Mouse (Mus musculus): Measurements from ENCODE around the gene Gga3. TPM values are rescaled to one million over a fixed set of nuclear protein-coding genes. Genes with fewer than 3 reads are reported as not detected.
"Not testable (repeated sequence)": the region's sequence is repeated elsewhere in the genome, so short reads cannot be mapped to it uniquely, and the experiment has no call there.

Gene Gga3
- polyA plus RNA-seq (2014; fragmentation: Nextera tagmentation; extraction: Ambion mirVana): 18.6 and 21.2 TPM in 2 replicates

- peak within 1 kb of the TSS; percentile 91 for H3K4me2 ChIP-seq (replicated peaks; ENCODE audit: low read depth, low read length)
- peak within 1 kb of the TSS; percentile 91 for H3K27ac ChIP-seq (ENCODE audit: low read length)
- peaks cover 12% of the 10 kb centered on the region for H3K4me1 ChIP-seq (ENCODE audit: control insufficient read depth, insufficient read depth, low read length)
- ATAC-seq (ENCODE audit: insufficient number of reproducible peaks, insufficient read depth, low FRiP score, low read depth): peak; percentile 94
- no peaks in the 10 kb centered on the region for H3K9me3 ChIP-seq (ENCODE audit: control insufficient read depth, low read depth, low read length)
- no peaks in the 10 kb centered on the region for H3K27me3 ChIP-seq (ENCODE audit: control insufficient read depth, insufficient read depth, low read length)
- WGBS: under 1% methylated on average over 86 of the region's 93 CpGs
- H3K4me3 ChIP-seq (ENCODE audit: low read depth, low read length): peak within 1 kb of the TSS; percentile 99
- H3K36me3 ChIP-seq (ENCODE audit: control insufficient read depth, insufficient read depth, low read length): peaks cover 33% of the 10 kb centered on the region
- peak within 1 kb of the TSS; percentile 94 for H3K9ac ChIP-seq (replicated peaks; ENCODE audit: low read depth, low read length)
These were observed at the start of gene Gga3, which contains the start of gene Mrps7 for GRCm38 (mm10) chr11:115603476-115604303. Gene Gga3, minus strand, starts transcription at chr11:115604051. Gene Mrps7, plus strand, starts transcription at chr11:115603925.

- H3K36me3 ChIP-seq (ENCODE audit: control insufficient read depth, insufficient read depth, low read length): peaks cover 8% of the 10 kb centered on the region
- no peaks in the 10 kb centered on the region for H3K9me3 ChIP-seq (ENCODE audit: control insufficient read depth, low read depth, low read length)
These were observed 49.3 kb upstream of the Gga3 start for GRCm38 (mm10) chr11:115653194-115653593.

GRCm38 (mm10) chr11:115651680-115652079, 47.8 kb upstream of the Gga3 start:
- no peaks in the 10 kb centered on the region for H3K4me1 ChIP-seq (ENCODE audit: control insufficient read depth, insufficient read depth, low read length)
- peaks cover 8% of the 10 kb centered on the region for H3K36me3 ChIP-seq (ENCODE audit: control insufficient read depth, insufficient read depth, low read length)
- H3K9ac ChIP-seq (replicated peaks; ENCODE audit: low read depth, low read length): no peak overlapping the region
- H3K4me2 ChIP-seq (replicated peaks; ENCODE audit: low read depth, low read length): no peak overlapping the region
- H3K4me3 ChIP-seq (ENCODE audit: low read depth, low read length): no peak overlapping the region
- no peak for ATAC-seq (ENCODE audit: insufficient number of reproducible peaks, insufficient read depth, low FRiP score, low read depth)
- H3K9me3 ChIP-seq (ENCODE audit: control insufficient read depth, low read depth, low read length): no peaks in the 10 kb centered on the region
- H3K27ac ChIP-seq (ENCODE audit: low read length): no peak overlapping the region
- no peaks in the 10 kb centered on the region for H3K27me3 ChIP-seq (ENCODE audit: control insufficient read depth, insufficient read depth, low read length)
- 94% methylated on average over 3 of the region's 3 CpGs for WGBS

More at GRCm38 (mm10) chr11:115653194-115653593, 49.3 kb upstream of the Gga3 start:
- no peak overlapping the region for H3K27ac ChIP-seq (ENCODE audit: low read length)
- no peak for ATAC-seq (ENCODE audit: insufficient number of reproducible peaks, insufficient read depth, low FRiP score, low read depth)
- WGBS: 88% methylated on average over 3 of the region's 3 CpGs
- H3K4me3 ChIP-seq (ENCODE audit: low read depth, low read length): no peak overlapping the region
- no peaks in the 10 kb centered on the region for H3K27me3 ChIP-seq (ENCODE audit: control insufficient read depth, insufficient read depth, low read length)
- H3K4me1 ChIP-seq (ENCODE audit: control insufficient read depth, insufficient read depth, low read length): no peaks in the 10 kb centered on the region
- H3K9ac ChIP-seq (replicated peaks; ENCODE audit: low read depth, low read length): no peak overlapping the region
- H3K4me2 ChIP-seq (replicated peaks; ENCODE audit: low read depth, low read length): no peak overlapping the region

- Histone ChIP-seq H3K4me2 (replicated peaks; ENCODE audit: low read depth, low read length) (no peak overlapping the region), H3K9ac (replicated peaks; ENCODE audit: low read depth, low read length) (no peak overlapping the region), H3K4me3 (ENCODE audit: low read depth, low read length) (no peak overlapping the region), H3K27ac (ENCODE audit: low read length) (no peak overlapping the region), H3K27me3 (ENCODE audit: control insufficient read depth, insufficient read depth, low read length) (no peaks in the 10 kb centered on the region), H3K4me1 (ENCODE audit: control insufficient read depth, insufficient read depth, low read length) (no peaks in the 10 kb centered on the region), H3K9me3 (ENCODE audit: control insufficient read depth, low read depth, low read length) (no peaks in the 10 kb centered on the region), H3K36me3 (ENCODE audit: control insufficient read depth, insufficient read depth, low read length) (peaks cover 8% of the 10 kb centered on the region)
- 68% methylated on average over 10 of the region's 10 CpGs for WGBS
- no peak for ATAC-seq (ENCODE audit: insufficient number of reproducible peaks, insufficient read depth, low FRiP score, low read depth)
These were observed 45.9 kb upstream of the Gga3 start for GRCm38 (mm10) chr11:115649706-115650105.

DNA sequence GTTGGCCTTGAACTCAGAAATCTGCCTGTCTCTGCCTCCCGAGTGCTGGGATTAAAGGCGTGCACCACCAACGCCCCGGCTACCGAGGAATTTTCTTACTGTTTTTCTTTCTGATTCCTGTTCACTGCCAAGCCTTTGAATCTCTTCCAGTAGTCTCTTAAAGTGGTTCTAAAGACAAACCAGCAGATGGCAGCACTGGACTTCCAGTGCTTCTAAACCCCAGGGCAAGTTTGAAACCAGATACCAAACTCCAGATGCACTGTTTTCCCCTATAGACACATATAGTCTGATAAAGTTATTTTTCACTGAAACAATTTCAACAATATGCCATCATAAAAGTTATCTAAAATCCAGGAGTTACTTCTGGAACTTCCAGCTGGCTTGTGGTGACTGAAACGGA, 43.6 kb upstream of the Gga3 start:
- no peaks in the 10 kb centered on the region for H3K4me1 ChIP-seq (ENCODE audit: control insufficient read depth, insufficient read depth, low read length)
- no peak overlapping the region for H3K4me2 ChIP-seq (replicated peaks; ENCODE audit: low read depth, low read length)
- H3K9me3 ChIP-seq (ENCODE audit: control insufficient read depth, low read depth, low read length): no peaks in the 10 kb centered on the region
- no peak overlapping the region for H3K4me3 ChIP-seq (ENCODE audit: low read depth, low read length)
- no peak overlapping the region for H3K27ac ChIP-seq (ENCODE audit: low read length)
- H3K36me3 ChIP-seq (ENCODE audit: control insufficient read depth, insufficient read depth, low read length): no peaks in the 10 kb centered on the region; the same call in 1 of the 2 replicates
- H3K27me3 ChIP-seq (ENCODE audit: control insufficient read depth, insufficient read depth, low read length): no peaks in the 10 kb centered on the region
- 52% methylated on average over 6 of the region's 6 CpGs for WGBS
- H3K9ac ChIP-seq (replicated peaks; ENCODE audit: low read depth, low read length): no peak overlapping the region
- no peak for ATAC-seq (ENCODE audit: insufficient number of reproducible peaks, insufficient read depth, low FRiP score, low read depth)

- ATAC-seq (ENCODE audit: insufficient number of reproducible peaks, insufficient read depth, low FRiP score, low read depth): no peak
- no peaks in the 10 kb centered on the region for H3K9me3 ChIP-seq (ENCODE audit: control insufficient read depth, low read depth, low read length)
- H3K36me3 ChIP-seq (ENCODE audit: control insufficient read depth, insufficient read depth, low read length): no peaks in the 10 kb centered on the region; the same call in 1 of the 2 replicates
- no peak overlapping the region for H3K4me2 ChIP-seq (replicated peaks; ENCODE audit: low read depth, low read length)
- no peaks in the 10 kb centered on the region for H3K27me3 ChIP-seq (ENCODE audit: control insufficient read depth, insufficient read depth, low read length)
- no peaks in the 10 kb centered on the region for H3K4me1 ChIP-seq (ENCODE audit: control insufficient read depth, insufficient read depth, low read length)
- WGBS: 87% methylated on average over 9 of the region's 9 CpGs
- no peak overlapping the region for H3K27ac ChIP-seq (ENCODE audit: low read length)
- H3K4me3 ChIP-seq (ENCODE audit: low read depth, low read length): no peak overlapping the region
- no peak overlapping the region for H3K9ac ChIP-seq (replicated peaks; ENCODE audit: low read depth, low read length)
These were observed 42.6 kb upstream of the Gga3 start for GRCm38 (mm10) chr11:115646439-115646838.

GRCm38 (mm10) chr11:115645498-115645897, 41.6 kb upstream of the Gga3 start:
- not testable (repeated sequence) for H3K4me3 ChIP-seq (ENCODE audit: low read depth, low read length); H3K9me3 ChIP-seq (ENCODE audit: control insufficient read depth, low read depth, low read length); H3K9ac ChIP-seq (replicated peaks; ENCODE audit: low read depth, low read length); ATAC-seq (ENCODE audit: insufficient number of reproducible peaks, insufficient read depth, low FRiP score, low read depth); H3K27me3 ChIP-seq (ENCODE audit: control insufficient read depth, insufficient read depth, low read length); H3K36me3 ChIP-seq (ENCODE audit: control insufficient read depth, insufficient read depth, low read length); H3K27ac ChIP-seq (ENCODE audit: low read length); H3K4me1 ChIP-seq (ENCODE audit: control insufficient read depth, insufficient read depth, low read length); H3K4me2 ChIP-seq (replicated peaks; ENCODE audit: low read depth, low read length)
- WGBS: 48% methylated on average over 14 of the region's 14 CpGs

- H3K9ac ChIP-seq (replicated peaks; ENCODE audit: low read depth, low read length): no peak overlapping the region
- H3K9me3 ChIP-seq (ENCODE audit: control insufficient read depth, low read depth, low read length): no peaks in the 10 kb centered on the region
- no peaks in the 10 kb centered on the region for H3K27me3 ChIP-seq (ENCODE audit: control insufficient read depth, insufficient read depth, low read length)
- no peak for ATAC-seq (ENCODE audit: insufficient number of reproducible peaks, insufficient read depth, low FRiP score, low read depth)
- no peak overlapping the region for H3K27ac ChIP-seq (ENCODE audit: low read length)
- H3K4me3 ChIP-seq (ENCODE audit: low read depth, low read length): no peak overlapping the region
- no peaks in the 10 kb centered on the region; the same call in 1 of the 2 replicates for H3K36me3 ChIP-seq (ENCODE audit: control insufficient read depth, insufficient read depth, low read length)
- H3K4me1 ChIP-seq (ENCODE audit: control insufficient read depth, insufficient read depth, low read length): peaks cover 3% of the 10 kb centered on the region; the same call in 1 of the 2 replicates
- H3K4me2 ChIP-seq (replicated peaks; ENCODE audit: low read depth, low read length): no peak overlapping the region
- 86% methylated on average over 13 of the region's 13 CpGs for whole genome bisulfite sequencing
These were observed 40.5 kb upstream of the Gga3 start for GRCm38 (mm10) chr11:115644308-115644707.

Data from stomach, embryonic 14.5 days (tissue).